Mouse (Mus musculus) neutrophil, adult 59 days (primary cell): ENCODE data around the gene 4930447F04Rik. TPM values are rescaled to one million over a fixed set of nuclear protein-coding genes. Genes with fewer than 3 reads are reported as not detected.

Experiments
- total RNA-seq, 2 experiments: library from RNA; stranded (reverse); gene quantifications; 1 replicate in 1 of 2; 2 replicates in 1 of 2; pipeline ENCODE4 v1.2.4; 2023

Gene 4930447F04Rik
- not detected for total RNA-seq

GRCm38 (mm10) chrX:66304124-66304523 lies at the start of gene 4930447F04Rik:
TSS of gene 4930447F04Rik (minus strand) at chrX:66304224.

